21 mouse cellular contexts compared by ENCODE assay signal in genomic region chr5:85403519-85403918, GRCm38 (mm10).
DNase-seq lines count a peak whose midpoint lies in the region; ATAC-seq lines count a peak whose summit lies in the region.
"Had no signal": no experiment of that assay in that cellular context is flagged by ENCODE, and none has a peak within 500 bp of the region (broad histone marks: within the 10 kb centered on the region; RNA-seq: fewer than 3 reads in every experiment).

No protein-coding gene starts in this region.

- H3K27ac ChIP-seq in hindbrain, embryonic 12.5 days, result no peak overlapping the region
- no peak overlapping the region for H3K27ac ChIP-seq in hindbrain, embryonic 10.5 days
- H3K27ac ChIP-seq in midbrain, embryonic 13.5 days, result no peak overlapping the region
- H3K27ac ChIP-seq in midbrain, embryonic 11.5 days (ENCODE audit: low read depth, low read length), result no peak overlapping the region
- no peak overlapping the region for H3K27ac ChIP-seq in neural tube, embryonic 14.5 days (ENCODE audit: low read depth, low read length)
- H3K27ac ChIP-seq: embryonic facial prominence, embryonic 13.5 days; forebrain, embryonic 13.5 days; heart, embryonic 13.5 days; hindbrain, embryonic 15.5 days had no signal

- no peaks in the 10 kb centered on the region for H3K36me3 ChIP-seq in hindbrain, embryonic 12.5 days
- no peaks in the 10 kb centered on the region for H3K36me3 ChIP-seq in hindbrain, embryonic 10.5 days
- H3K36me3 ChIP-seq in midbrain, embryonic 13.5 days, result no peaks in the 10 kb centered on the region
- H3K36me3 ChIP-seq in midbrain, embryonic 11.5 days (ENCODE audit: control insufficient read depth, insufficient read depth, low read length), result no peaks in the 10 kb centered on the region
- H3K36me3 ChIP-seq in neural tube, embryonic 14.5 days (ENCODE audit: control insufficient read depth, insufficient read depth, low read length), result no peaks in the 10 kb centered on the region
- H3K36me3 ChIP-seq: embryonic facial prominence, embryonic 13.5 days; heart, embryonic 13.5 days; hindbrain, embryonic 15.5 days had no signal

- no peaks in the 10 kb centered on the region for H3K9me3 ChIP-seq in hindbrain, embryonic 12.5 days (replicated peaks)
- H3K9me3 ChIP-seq in hindbrain, embryonic 10.5 days, result no peaks in the 10 kb centered on the region
- no peaks in the 10 kb centered on the region for H3K9me3 ChIP-seq in midbrain, embryonic 13.5 days
- H3K9me3 ChIP-seq in midbrain, embryonic 11.5 days (ENCODE audit: control insufficient read depth, low read length), result no peaks in the 10 kb centered on the region
- no peaks in the 10 kb centered on the region for H3K9me3 ChIP-seq in neural tube, embryonic 14.5 days (ENCODE audit: control insufficient read depth, low read length)
- H3K9me3 ChIP-seq: embryonic facial prominence, embryonic 13.5 days; forebrain, embryonic 13.5 days; hindbrain, embryonic 15.5 days had no signal

- H3K4me2 ChIP-seq in hindbrain, embryonic 12.5 days (replicated peaks), result no peak overlapping the region
- no peak overlapping the region for H3K4me2 ChIP-seq in midbrain, embryonic 13.5 days (replicated peaks)
- no peak overlapping the region for H3K4me2 ChIP-seq in midbrain, embryonic 11.5 days
- no peak overlapping the region for H3K4me2 ChIP-seq in neural tube, embryonic 14.5 days (ENCODE audit: low read depth, low read length)
- H3K4me2 ChIP-seq: embryonic facial prominence, embryonic 13.5 days; forebrain, embryonic 13.5 days; heart, embryonic 13.5 days; hindbrain, embryonic 15.5 days had no signal

- ATAC-seq in hindbrain, embryonic 12.5 days (ENCODE audit: low FRiP score), result peak; percentile 58
- ATAC-seq in midbrain, embryonic 13.5 days, result 0 out of 2 replicates have a peak, but pooled peaks have one; percentile 20
- ATAC-seq in midbrain, embryonic 11.5 days (ENCODE audit: low FRiP score), result no peak
- ATAC-seq in neural tube, embryonic 14.5 days (ENCODE audit: low read depth), result peak; percentile 72; the same call in 1 of the 2 replicates
- ATAC-seq: activated CD4-positive, CD25-positive, alpha-beta regulatory T cell, adult 4 months; forebrain, embryonic 13.5 days; Patski had no signal

- WGBS in hindbrain, embryonic 12.5 days, result 62% methylated on average over 3 of the region's 3 CpGs
- WGBS in hindbrain, embryonic 10.5 days, result 87% methylated on average over 3 of the region's 3 CpGs
- WGBS in midbrain, embryonic 13.5 days, result 60% methylated on average over 3 of the region's 3 CpGs
- 73% methylated on average over 3 of the region's 3 CpGs for WGBS in midbrain, embryonic 11.5 days
- 22% methylated on average over 3 of the region's 3 CpGs for WGBS in neural tube, embryonic 14.5 days

- no peak overlapping the region for H3K9ac ChIP-seq in hindbrain, embryonic 12.5 days
- no peak overlapping the region for H3K9ac ChIP-seq in midbrain, embryonic 13.5 days (replicated peaks)
- no peak overlapping the region for H3K9ac ChIP-seq in midbrain, embryonic 11.5 days (ENCODE audit: low read length)
- no peak overlapping the region for H3K9ac ChIP-seq in neural tube, embryonic 14.5 days (replicated peaks; ENCODE audit: low read depth, low read length)
- H3K9ac ChIP-seq: embryonic facial prominence, embryonic 13.5 days; forebrain, embryonic 13.5 days; heart, embryonic 13.5 days; hindbrain, embryonic 15.5 days had no signal

- no peaks in the 10 kb centered on the region for H3K27me3 ChIP-seq in hindbrain, embryonic 12.5 days
- no peaks in the 10 kb centered on the region for H3K27me3 ChIP-seq in hindbrain, embryonic 10.5 days (ENCODE audit: insufficient read depth, poor library complexity, severe bottlenecking)
- H3K27me3 ChIP-seq in midbrain, embryonic 13.5 days, result no peaks in the 10 kb centered on the region
- no peaks in the 10 kb centered on the region for H3K27me3 ChIP-seq in midbrain, embryonic 11.5 days (ENCODE audit: control insufficient read depth, insufficient read depth, low read length)
- no peaks in the 10 kb centered on the region for H3K27me3 ChIP-seq in neural tube, embryonic 14.5 days (ENCODE audit: control insufficient read depth, insufficient read depth, low read length)
- H3K27me3 ChIP-seq: CH12.LX; embryonic facial prominence, embryonic 13.5 days; forebrain, embryonic 13.5 days; heart, embryonic 13.5 days; hindbrain, embryonic 15.5 days; Patski had no signal

- DNase-seq in hindbrain, embryonic 10.5 days (ENCODE audit: low spot score), result no peak
- DNase-seq in midbrain, embryonic 11.5 days (ENCODE audit: low spot score, missing footprints), result no peak
- DNase-seq in mesoderm, embryonic 11.5 days (ENCODE audit: low read depth, low spot score), result peak; percentile 28
- DNase-seq in frontal cortex, postnatal 14 days (ENCODE audit: low spot score in 2 of 2), result no peak
- DNase-seq: adrenal gland, postnatal 14 days; cerebellum, adult 2 months; cerebellum, postnatal 10 days; embryo, embryonic 11 days; gastrocnemius, postnatal 36 days; heart, adult 11 months; heart, postnatal 36 days had no signal

- no peak overlapping the region for H3K4me3 ChIP-seq in hindbrain, embryonic 12.5 days
- no peak overlapping the region for H3K4me3 ChIP-seq in hindbrain, embryonic 10.5 days
- H3K4me3 ChIP-seq in midbrain, embryonic 13.5 days (replicated peaks), result no peak overlapping the region
- no peak overlapping the region for H3K4me3 ChIP-seq in midbrain, embryonic 11.5 days (ENCODE audit: low read depth, low read length)
- H3K4me3 ChIP-seq in neural tube, embryonic 14.5 days (ENCODE audit: low read depth, low read length), result no peak overlapping the region
- H3K4me3 ChIP-seq: embryonic facial prominence, embryonic 13.5 days; forebrain, embryonic 13.5 days; heart, embryonic 13.5 days; hindbrain, embryonic 15.5 days had no signal

- H3K4me1 ChIP-seq in hindbrain, embryonic 12.5 days, result no peaks in the 10 kb centered on the region
- H3K4me1 ChIP-seq in hindbrain, embryonic 10.5 days (replicated peaks), result no peaks in the 10 kb centered on the region
- no peaks in the 10 kb centered on the region for H3K4me1 ChIP-seq in midbrain, embryonic 13.5 days (replicated peaks)
- no peaks in the 10 kb centered on the region for H3K4me1 ChIP-seq in midbrain, embryonic 11.5 days (ENCODE audit: control insufficient read depth, insufficient read depth, low read length)
- H3K4me1 ChIP-seq in neural tube, embryonic 14.5 days (ENCODE audit: control insufficient read depth, insufficient read depth, low read length), result no peaks in the 10 kb centered on the region
- H3K4me1 ChIP-seq: embryonic facial prominence, embryonic 13.5 days; forebrain, embryonic 13.5 days; heart, embryonic 13.5 days; hindbrain, embryonic 15.5 days had no signal
